Mouse (Mus musculus) ES-E14 (cell line): ENCODE results near the gene Il15. TPM values are rescaled to one million over a fixed set of nuclear protein-coding genes. Genes with fewer than 3 reads are reported as not detected.

Source experiments
- DNase-seq: peaks from one replicate; pipeline ENCODE4 v3.0.0-alpha.2; 2013; ENCODE audit warnings: low read depth, low spot score
- H3K27ac ChIP-seq: 2 replicates; pipeline ENCODE4 v1.5.1; 2012; ENCODE audit warnings: low read depth, mild to moderate bottlenecking, low read length, moderate library complexity, mixed read lengths; ENCODE audit not compliant: poor library complexity, insufficient read depth, severe bottlenecking
- H3K36me3 ChIP-seq: 2 replicates; pipeline ENCODE4 v1.6.1; 2012; ENCODE audit warnings: mild to moderate bottlenecking, low read length, moderate library complexity, mixed read lengths; ENCODE audit not compliant: control insufficient read depth, poor library complexity, insufficient read depth, severe bottlenecking
- H3K4me1 ChIP-seq, 2 experiments: fragments of 150-350 bp in 1 of 2; sonication (generic) in 1 of 2; 2 replicates each; pipeline ENCODE4 v1.6.1; 2012; ENCODE audit warnings: low read length in 2 of 2, mild to moderate bottlenecking in 1 of 2, mixed read lengths in 1 of 2; ENCODE audit not compliant: control insufficient read depth in 2 of 2, insufficient read depth in 2 of 2, poor library complexity in 1 of 2
- H3K4me3 ChIP-seq, 2 experiments: fragments of 150-350 bp in 1 of 2; sonication (generic) in 1 of 2; 2 replicates each; pipeline ENCODE4 v1.5.1; 2012; ENCODE audit warnings: low read length in 2 of 2, low read depth in 1 of 2, mild to moderate bottlenecking in 1 of 2, mixed read lengths in 1 of 2; ENCODE audit not compliant: insufficient read depth in 1 of 2, poor library complexity in 1 of 2, severe bottlenecking in 1 of 2
- H3K9ac ChIP-seq: 2 replicates; pipeline ENCODE4 v1.6.1; 2012; ENCODE audit warnings: low read depth, mild to moderate bottlenecking, low read length, mixed read lengths; ENCODE audit not compliant: poor library complexity, insufficient read depth, severe bottlenecking
- H3K9me3 ChIP-seq: fragments of 150-350 bp; sonication (generic); 2 replicates; pipeline ENCODE4 v1.6.1; 2012; ENCODE audit warnings: low read depth, mild to moderate bottlenecking, low read length; ENCODE audit not compliant: control insufficient read depth, insufficient read depth
- CHD2 ChIP-seq: IDR thresholded peaks from 2 replicates; pipeline ENCODE4 v1.6.1; 2014; ENCODE audit warnings: mild to moderate bottlenecking, low read depth, low read length, inconsistent platforms
- HCFC1 ChIP-seq: IDR thresholded peaks from 2 replicates; pipeline ENCODE4 v1.6.1; 2012; ENCODE audit warnings: low read length, inconsistent platforms, borderline replicate concordance; ENCODE audit not compliant: insufficient read depth
- MAFK ChIP-seq: IDR thresholded peaks from 2 replicates; pipeline ENCODE4 v1.6.1; 2014; ENCODE audit warnings: mild to moderate bottlenecking, low read depth, low read length, inconsistent platforms; ENCODE audit not compliant: insufficient read depth
- ZC3H11A ChIP-seq: IDR thresholded peaks from 2 replicates; pipeline ENCODE4 v1.6.1; 2012; ENCODE audit warnings: low read depth, mild to moderate bottlenecking, inconsistent platforms, low read length, borderline replicate concordance
- ZNF384 ChIP-seq: IDR thresholded peaks from 2 replicates; pipeline ENCODE4 v1.6.1; 2012; ENCODE audit warnings: low read depth, low read length, inconsistent platforms
- in situ Hi-C, 2 experiments: fragments of 600-800 bp; cut with MboI; formaldehyde crosslinking; loops; one replicate each; pipeline ENCODE4 v1.15.1; 2025; ENCODE audit warnings: low sequenced_read_pairs in 2 of 2, inconsistent platforms in 1 of 2; ENCODE audit not compliant: unreplicated experiment in 2 of 2
- total RNA-seq: library from RNA; depleted of rRNA; stranded (reverse); fragments of 300-350 nt; gene quantifications from 2 replicates; pipeline ENCODE4 v1.2.3, GENCODE M21; 2012

Gene Il15
- total RNA-seq, 1 experiment = 0.54 TPM

- Histone ChIP-seq H3K9ac (no peak overlapping the region), H3K27ac (no peak overlapping the region), H3K4me1 (no peaks in the 10 kb centered on the region), H3K36me3 (no peaks in the 10 kb centered on the region), H3K9me3 (no peaks in the 10 kb centered on the region), H3K4me3 (no peak overlapping the region)
- no peak for DNase-seq
- TF ChIP-seq CHD2 (no peak), ZNF384 (no peak), MAFK (no peak), HCFC1 (no peak), ZC3H11A (no peak)
- in situ Hi-C loops = loop anchor here in 1 of 2 experiments (25.0 kb wide), 1 partner anchor 713 kb away; no protein-coding TSS in a partner anchor
These were observed 28.6 kb downstream of the Il15 start for GRCm38 (mm10) chr8:82374470-82374869.

GRCm38 (mm10) chr8:82372846-82373245, 30.2 kb downstream of the Il15 start:
- no peaks in the 10 kb centered on the region for H3K36me3 ChIP-seq
- no peak for DNase-seq
- H3K9ac ChIP-seq = no peak overlapping the region
- H3K9me3 ChIP-seq = no peaks in the 10 kb centered on the region
- no peaks in the 10 kb centered on the region for H3K4me1 ChIP-seq
- no peak overlapping the region for H3K4me3 ChIP-seq
- no peak for TF ChIP-seq MAFK
- no peak for TF ChIP-seq ZC3H11A
- TF ChIP-seq CHD2 = no peak
- TF ChIP-seq HCFC1 = no peak
- TF ChIP-seq ZNF384 = no peak
- H3K27ac ChIP-seq = no peak overlapping the region
- in situ Hi-C loops = loop anchor here in 1 of 2 experiments (25.0 kb wide), 1 partner anchor 714 kb away; no protein-coding TSS in a partner anchor

DNA sequence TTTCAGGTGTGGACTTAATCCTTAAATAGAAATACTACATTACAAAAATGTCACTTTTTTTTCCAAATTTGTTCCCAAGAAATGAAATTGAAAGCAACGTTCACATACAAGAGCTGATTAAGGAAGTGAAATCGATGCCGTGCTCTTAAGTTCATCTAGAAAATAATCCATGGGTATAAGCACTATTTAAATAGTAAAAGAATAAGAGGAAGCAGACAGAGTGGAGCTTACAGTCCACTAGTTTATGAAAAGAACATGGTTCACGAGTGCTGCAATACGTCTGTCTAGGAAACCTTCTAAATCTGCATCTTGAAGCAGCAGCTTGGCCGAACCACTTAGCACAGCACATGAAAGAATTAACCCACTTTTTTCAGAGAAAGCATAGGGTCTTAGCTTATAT, 32.4 kb downstream of the Il15 start:
- Histone ChIP-seq H3K9me3 (no peaks in the 10 kb centered on the region), H3K4me1 (no peaks in the 10 kb centered on the region), H3K9ac (no peak overlapping the region), H3K4me3 (no peak overlapping the region), H3K36me3 (no peaks in the 10 kb centered on the region), H3K27ac (no peak overlapping the region)
- TF ChIP-seq HCFC1 (no peak), ZC3H11A (no peak), MAFK (no peak)
- no peak for DNase-seq
- in situ Hi-C loops = loop anchor here in 1 of 2 experiments (25.0 kb wide), 1 partner anchor 717 kb away; no protein-coding TSS in a partner anchor

- no peak overlapping the region for H3K9ac ChIP-seq
- H3K4me3 ChIP-seq = no peak overlapping the region
- H3K27ac ChIP-seq = no peak overlapping the region
- no peaks in the 10 kb centered on the region for H3K9me3 ChIP-seq
- in situ Hi-C loops = loop anchor here in 1 of 2 experiments (25.0 kb wide), 1 partner anchor 726 kb away; no protein-coding TSS in a partner anchor
- no peak for TF ChIP-seq ZC3H11A
- no peak for TF ChIP-seq CHD2
- no peak for TF ChIP-seq MAFK
- TF ChIP-seq HCFC1 = no peak
- no peak for TF ChIP-seq ZNF384
- H3K4me1 ChIP-seq = no peaks in the 10 kb centered on the region
- no peaks in the 10 kb centered on the region for H3K36me3 ChIP-seq
- DNase-seq = no peak
These were observed 42.0 kb downstream of the Il15 start for GRCm38 (mm10) chr8:82361061-82361460.
